Mouse (Mus musculus) CD8-positive naive resting alpha-beta T cell, adult 57 days (primary cell): ENCODE data around the gene Gm3376. TPM values are rescaled to one million over a fixed set of nuclear protein-coding genes. Genes with fewer than 3 reads are reported as not detected.

ENCODE experiments used
- total RNA-seq: library from RNA; stranded (reverse); gene quantifications from one replicate; pipeline ENCODE4 v1.2.4, GENCODE M21; 2023

The Gm3376 gene
- total RNA-seq = not detected

GRCm38 (mm10) chrY:3771373-3771772 lies at the start of gene Gm3376:
Gm3376 (plus strand) TSS chrY:3771673.

